In the genomic region with DNA sequence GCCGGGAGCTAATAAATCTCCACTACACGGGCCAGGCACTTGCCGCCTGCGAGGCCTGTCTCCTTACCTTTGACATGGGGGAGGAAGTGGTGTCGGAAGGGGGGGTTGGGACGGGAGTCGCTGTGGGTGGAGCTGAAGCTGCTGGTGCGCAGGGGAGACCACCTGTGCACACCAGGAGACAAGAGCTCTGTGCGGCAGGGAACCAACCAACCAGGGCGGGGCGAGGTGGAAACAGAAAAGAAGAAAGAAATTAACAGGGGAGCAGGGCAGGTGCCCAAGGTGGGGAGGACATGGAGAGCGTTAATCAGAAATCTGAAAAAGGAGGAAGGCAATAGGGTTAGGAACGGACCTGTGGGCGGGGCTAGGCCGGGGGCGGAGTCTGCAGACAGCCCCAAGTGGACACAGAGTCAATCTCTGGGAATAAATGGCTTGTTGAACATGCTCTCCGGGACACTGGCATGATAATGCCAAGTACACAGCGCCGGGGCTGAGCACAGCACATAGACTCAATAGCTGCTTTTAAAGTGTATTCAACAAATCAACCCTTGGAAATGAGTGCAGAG, we compare ENCODE assay signal across 25 mouse cellular contexts. TPM values are rescaled to one million over a fixed set of nuclear protein-coding genes. Genes with fewer than 3 reads are reported as not detected.
A peak's percentile ranks its signal among the peaks of the same experiment; 100 is the strongest.
DNase-seq lines count a peak whose midpoint lies in the region; ATAC-seq and TF ChIP-seq lines count a peak whose summit lies in the region.
"Had no signal": no experiment of that assay in that cellular context is flagged by ENCODE, and none has a peak within 500 bp of the region (broad histone marks: within the 10 kb centered on the region; RNA-seq: fewer than 3 reads in every experiment).

No protein-coding gene starts in this region.

- no peak for DNase-seq in kidney, adult 2 months
- DNase-seq in ES-CJ7 (ENCODE audit: low read depth, low spot score) = peak; percentile 25
- no peak for DNase-seq in limb, embryonic 11.5 days (ENCODE audit: low spot score)
- no peak for DNase-seq in midbrain, postnatal 0 days (ENCODE audit: low spot score)
- no peak for DNase-seq in retina, embryonic 14.5 days (ENCODE audit: low spot score)
- DNase-seq: adrenal gland, adult 2 months; B cell, adult 2 months; cerebellum, adult 11-12 months; cerebellum, postnatal 10 days; heart, postnatal 4 days; kidney, adult 11 months; layer of hippocampus, postnatal 36 days; liver; lung, postnatal 4 days; right cerebral cortex, postnatal 14 days; spleen, adult 18-20 months; thymus, postnatal 14 days had no signal

- TF ChIP-seq CTCF in kidney, adult 2 months (conservative IDR thresholded peaks at IDR 0.05; ENCODE audit: insufficient read depth, insufficient read length, low read depth, low read length) = no peak
- TF ChIP-seq CTCF in E14TG2a.4 (conservative IDR thresholded peaks at IDR 0.05; ENCODE audit: low read length) = no peak
- no peak for TF ChIP-seq CTCF in midbrain, postnatal 0 days (IDR thresholded peaks at IDR 0.05)

- peaks cover 23% of the 10 kb centered on the region for H3K36me3 ChIP-seq in kidney, embryonic 15.5 days
- peaks cover 4% of the 10 kb centered on the region for H3K36me3 ChIP-seq in kidney, adult 2 months (ENCODE audit: control insufficient read depth, insufficient read depth, low read length)
- no peaks in the 10 kb centered on the region for H3K36me3 ChIP-seq in E14TG2a.4 (ENCODE audit: insufficient read depth, low read length)
- H3K36me3 ChIP-seq in limb, embryonic 11.5 days (ENCODE audit: control insufficient read depth, insufficient read depth, low read length) = peaks cover 3% of the 10 kb centered on the region; the same call in 1 of the 2 replicates
- peaks cover 17% of the 10 kb centered on the region for H3K36me3 ChIP-seq in midbrain, postnatal 0 days (ENCODE audit: insufficient read depth, low read length)

- no peak overlapping the region for H3K4me3 ChIP-seq in kidney, embryonic 15.5 days (replicated peaks)
- H3K4me3 ChIP-seq in kidney, adult 2 months (ENCODE audit: insufficient read depth, low read depth, low read length) = no peak overlapping the region
- peak overlapping the region; percentile 65 for H3K4me3 ChIP-seq in E14TG2a.4 (replicated peaks; ENCODE audit: low read length)
- no peak overlapping the region for H3K4me3 ChIP-seq in limb, embryonic 11.5 days (ENCODE audit: low read depth, low read length)
- H3K4me3 ChIP-seq in midbrain, postnatal 0 days (ENCODE audit: low read depth, low read length) = no peak overlapping the region
- H3K4me3 ChIP-seq: heart, embryonic 10.5 days; layer of hippocampus, adult 2 months; midbrain, embryonic 15.5 days; myocyte had no signal

- H3K9ac ChIP-seq in kidney, embryonic 15.5 days = no peak overlapping the region
- H3K9ac ChIP-seq in limb, embryonic 11.5 days (ENCODE audit: low read length) = no peak overlapping the region
- H3K9ac ChIP-seq in midbrain, postnatal 0 days (replicated peaks; ENCODE audit: low read length, poor library complexity, severe bottlenecking) = no peak overlapping the region
- H3K9ac ChIP-seq: midbrain, embryonic 15.5 days had no signal

- 0 out of 2 replicates have a peak, but pooled peaks cover 13% of the 10 kb centered on the region for H3K4me1 ChIP-seq in kidney, embryonic 15.5 days
- H3K4me1 ChIP-seq in kidney, adult 2 months (ENCODE audit: control insufficient read depth, insufficient read depth, low read length) = no peaks in the 10 kb centered on the region
- peaks cover 8% of the 10 kb centered on the region for H3K4me1 ChIP-seq in E14TG2a.4 (replicated peaks; ENCODE audit: low read depth, low read length)
- no peaks in the 10 kb centered on the region for H3K4me1 ChIP-seq in limb, embryonic 11.5 days (ENCODE audit: control insufficient read depth, insufficient read depth, low read length)
- H3K4me1 ChIP-seq in midbrain, postnatal 0 days (ENCODE audit: insufficient read depth, low read length) = no peaks in the 10 kb centered on the region
- H3K4me1 ChIP-seq: heart, embryonic 10.5 days; midbrain, embryonic 15.5 days had no signal

- TF ChIP-seq POLR2A in kidney, adult 2 months (IDR thresholded peaks at IDR 0.05; ENCODE audit: low read depth, low read length) = no peak

- no peak overlapping the region for H3K27ac ChIP-seq in kidney, embryonic 15.5 days
- no peak overlapping the region for H3K27ac ChIP-seq in kidney, adult 2 months (ENCODE audit: insufficient read depth, low read depth, low read length)
- H3K27ac ChIP-seq in limb, embryonic 11.5 days (replicated peaks; ENCODE audit: low read depth, low read length) = no peak overlapping the region
- no peak overlapping the region for H3K27ac ChIP-seq in midbrain, postnatal 0 days (ENCODE audit: low read depth, low read length)
- H3K27ac ChIP-seq: heart, embryonic 10.5 days; layer of hippocampus, adult 2 months; midbrain, embryonic 15.5 days had no signal

- H3K4me2 ChIP-seq in kidney, embryonic 15.5 days = peak overlapping the region; percentile 42
- peak overlapping the region; percentile 31 for H3K4me2 ChIP-seq in limb, embryonic 11.5 days (ENCODE audit: low read depth, severe bottlenecking)
- no peak overlapping the region for H3K4me2 ChIP-seq in midbrain, postnatal 0 days (ENCODE audit: low read depth, low read length, poor library complexity, severe bottlenecking)
- H3K4me2 ChIP-seq: midbrain, embryonic 15.5 days had no signal

- 32% methylated on average over 19 of the region's 19 CpGs for WGBS in kidney, embryonic 15.5 days
- WGBS in kidney, adult 2 months = 56% methylated on average over 19 of the region's 19 CpGs
- WGBS in limb, embryonic 11.5 days = 33% methylated on average over 19 of the region's 19 CpGs
- WGBS in midbrain, postnatal 0 days = 64% methylated on average over 19 of the region's 19 CpGs

- no peaks in the 10 kb centered on the region for H3K27me3 ChIP-seq in kidney, embryonic 15.5 days
- no peaks in the 10 kb centered on the region for H3K27me3 ChIP-seq in kidney, adult 2 months (replicated peaks; ENCODE audit: control insufficient read depth, insufficient read depth, low read length)
- H3K27me3 ChIP-seq in E14TG2a.4 (ENCODE audit: insufficient read depth, low read length) = 0 out of 2 replicates have a peak, but pooled peaks cover 4% of the 10 kb centered on the region
- no peaks in the 10 kb centered on the region for H3K27me3 ChIP-seq in limb, embryonic 11.5 days (ENCODE audit: control insufficient read depth, insufficient read depth, low read length)
- H3K27me3 ChIP-seq in midbrain, postnatal 0 days (ENCODE audit: insufficient read depth, low read length) = no peaks in the 10 kb centered on the region
- H3K27me3 ChIP-seq: CH12.LX; midbrain, embryonic 15.5 days had no signal

- peak; percentile 49 for ATAC-seq in kidney, embryonic 15.5 days (replicated peaks; ENCODE audit: low FRiP score)
- no peak for ATAC-seq in limb, embryonic 11.5 days (ENCODE audit: insufficient number of reproducible peaks, low FRiP score, low TSS enrichment, low read depth)
- no peak for ATAC-seq in midbrain, postnatal 0 days (ENCODE audit: low FRiP score)
- ATAC-seq in cerebellum, adult (ENCODE audit: insufficient number of reproducible peaks, low FRiP score, low TSS enrichment) = no peak
- ATAC-seq: midbrain, embryonic 15.5 days had no signal

- peaks cover 5% of the 10 kb centered on the region for H3K9me3 ChIP-seq in kidney, embryonic 15.5 days (replicated peaks)
- H3K9me3 ChIP-seq in E14TG2a.4 (ENCODE audit: low read length) = peaks cover 5% of the 10 kb centered on the region
- peaks cover 3% of the 10 kb centered on the region for H3K9me3 ChIP-seq in limb, embryonic 11.5 days (ENCODE audit: control insufficient read depth, low read length)
- no peaks in the 10 kb centered on the region for H3K9me3 ChIP-seq in midbrain, postnatal 0 days (ENCODE audit: low read length)
- H3K9me3 ChIP-seq: midbrain, embryonic 15.5 days had no signal

RNA-seq across cellular contexts. Expression of a gene that starts 51.1 kb away (rescaled TPM):
- polyA plus RNA-seq in kidney, embryonic 15.5 days (2015; fragmentation: Nextera tagmentation; extraction: Ambion mirVana) = 16.8 and 18.3 TPM in 2 replicates
- 9.2 and 10.1 TPM in 2 replicates for polyA plus RNA-seq in kidney, adult 2 months (2012; rRNA removed)
- polyA plus RNA-seq in limb, embryonic 11.5 days (2014; fragmentation: Nextera tagmentation; extraction: Ambion mirVana) = 1.8 and 1.9 TPM in 2 replicates
- 13.2 and 15.3 TPM in 2 replicates for total RNA-seq in midbrain, postnatal 0 days (2014; rRNA removed)
- 8.1 and 10.8 TPM in 2 replicates for polyA plus RNA-seq in midbrain, postnatal 0 days (2015; fragmentation: Nextera tagmentation; extraction: Ambion mirVana)
